Mouse (Mus musculus) MEL (cell line): ENCODE measurements around the gene Map3k4.
A peak's percentile ranks its signal among the peaks of the same experiment; 100 is the strongest.

Source experiments
- CTCF ChIP-seq, 3 experiments: IDR thresholded peaks in 2 of 3; conservative IDR thresholded peaks in 1 of 3; 2 replicates each; pipeline ENCODE4 v1.5.1; 2011 to 2012; ENCODE audit warnings: low read length in 3 of 3, low read depth in 2 of 3, mild to moderate bottlenecking in 2 of 3, improper control_type of control experiment in 1 of 3, inconsistent platforms in 1 of 3, mixed read lengths in 1 of 3, moderate library complexity in 1 of 3; ENCODE audit not compliant: control insufficient read depth in 1 of 3, insufficient read depth in 1 of 3, poor library complexity in 1 of 3, severe bottlenecking in 1 of 3
- MAZ ChIP-seq: IDR thresholded peaks from 2 replicates; pipeline ENCODE4 v1.6.1; 2012; ENCODE audit warnings: low read depth, mild to moderate bottlenecking, inconsistent platforms, low read length, improper control_type of control experiment
- SMC3 ChIP-seq: IDR thresholded peaks from 2 replicates; pipeline ENCODE4 v1.6.1; 2011; ENCODE audit warnings: low read depth, low read length, improper control_type of control experiment

DNA sequence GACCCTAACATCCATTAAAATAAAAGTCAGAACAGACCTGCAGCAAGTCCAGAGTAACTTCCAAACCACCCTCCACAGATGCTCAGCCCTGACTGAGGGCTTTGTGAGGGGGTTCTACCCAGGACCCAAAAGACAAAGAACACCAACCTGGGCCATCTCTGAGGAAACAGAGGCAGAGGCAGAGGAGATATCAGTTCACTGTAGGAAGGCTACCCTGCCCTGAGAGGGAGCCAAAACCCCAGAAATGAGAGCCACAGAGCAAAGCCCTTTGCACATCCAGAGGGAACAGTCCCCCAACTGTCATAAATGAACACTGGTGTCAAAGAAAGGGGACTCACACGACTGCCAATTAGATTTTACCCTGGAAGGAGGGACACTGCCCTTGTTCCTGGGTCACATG, 93.4 kb downstream of the Map3k4 start:
- TF ChIP-seq SMC3 = no peak
- TF ChIP-seq CTCF (IDR thresholded peaks at IDR 0.05 in 2 of 3, conservative IDR thresholded peaks at IDR 0.05 in 1 of 3; ENCODE audit: control insufficient read depth in 1 of 3, insufficient read depth in 1 of 3, low read depth in 2 of 3, low read length in 3 of 3, poor library complexity in 1 of 3, severe bottlenecking in 1 of 3) = peak in 1 of 3 experiments; percentile 8; a peak in 1 of 6 replicates
- TF ChIP-seq MAZ = no peak
